Mouse (Mus musculus): ENCODE results near the gene Gbp5. TPM values are rescaled to one million over a fixed set of nuclear protein-coding genes. Genes with fewer than 3 reads are reported as not detected.
A peak's percentile ranks its signal among the peaks of the same experiment; 100 is the strongest.

Gbp5 gene
- polyA plus RNA-seq, 1 experiment, result 3.0 TPM

GRCm38 (mm10) chr3:142495146-142495655, 1.4 kb downstream of the Gbp5 start:
- no peak for TF ChIP-seq POLR2A (IDR thresholded peaks at IDR 0.05; ENCODE audit: extremely low read depth, insufficient read depth, low read length)
- no peak for TF ChIP-seq CTCF (IDR thresholded peaks at IDR 0.05; ENCODE audit: extremely low read depth, insufficient read depth, low read length)
- Histone ChIP-seq H3K27ac (ENCODE audit: insufficient read depth, low read length) (no peak overlapping the region), H3K4me3 (ENCODE audit: insufficient read depth, low read length) (no peak overlapping the region), H3K4me1 (ENCODE audit: control insufficient read depth, insufficient read depth, low read length) (no peaks in the 10 kb centered on the region)

GRCm38 (mm10) chr3:142496113-142497101, 2.6 kb downstream of the Gbp5 start:
- H3K27ac ChIP-seq (ENCODE audit: insufficient read depth, low read length), result peak overlapping the region; percentile 10
- no peak for TF ChIP-seq POLR2A (IDR thresholded peaks at IDR 0.05; ENCODE audit: extremely low read depth, insufficient read depth, low read length)
- no peak for TF ChIP-seq CTCF (IDR thresholded peaks at IDR 0.05; ENCODE audit: extremely low read depth, insufficient read depth, low read length)
- no peaks in the 10 kb centered on the region for H3K4me1 ChIP-seq (ENCODE audit: control insufficient read depth, insufficient read depth, low read length)
- peak overlapping the region; percentile 37 for H3K4me3 ChIP-seq (ENCODE audit: insufficient read depth, low read length)

- Histone ChIP-seq H3K4me3 (ENCODE audit: insufficient read depth, low read length) (peak overlapping the region; percentile 37), H3K4me1 (ENCODE audit: control insufficient read depth, insufficient read depth, low read length) (no peaks in the 10 kb centered on the region), H3K27ac (ENCODE audit: insufficient read depth, low read length) (peak overlapping the region; percentile 10; the same call in 1 of the 2 replicates)
- TF ChIP-seq POLR2A (IDR thresholded peaks at IDR 0.05; ENCODE audit: extremely low read depth, insufficient read depth, low read length) (no peak), CTCF (IDR thresholded peaks at IDR 0.05; ENCODE audit: extremely low read depth, insufficient read depth, low read length) (no peak)
Observed at GRCm38 (mm10) chr3:142497123-142497841, 3.5 kb downstream of the Gbp5 start.

- Histone ChIP-seq H3K4me1 (ENCODE audit: control insufficient read depth, insufficient read depth, low read length) (no peaks in the 10 kb centered on the region), H3K4me3 (ENCODE audit: insufficient read depth, low read length) (no peak overlapping the region), H3K27ac (ENCODE audit: insufficient read depth, low read length) (no peak overlapping the region)
- TF ChIP-seq POLR2A (IDR thresholded peaks at IDR 0.05; ENCODE audit: extremely low read depth, insufficient read depth, low read length), result no peak
- no peak for TF ChIP-seq CTCF (IDR thresholded peaks at IDR 0.05; ENCODE audit: extremely low read depth, insufficient read depth, low read length)
Observed at GRCm38 (mm10) chr3:142498941-142499340, 5.2 kb downstream of the Gbp5 start.

GRCm38 (mm10) chr3:142528116-142528515, 34.3 kb downstream of the Gbp5 start:
- no peaks in the 10 kb centered on the region; the same call in 1 of the 2 replicates for H3K4me1 ChIP-seq (ENCODE audit: control insufficient read depth, insufficient read depth, low read length)
- TF ChIP-seq CTCF (IDR thresholded peaks at IDR 0.05; ENCODE audit: extremely low read depth, insufficient read depth, low read length), result no peak
- no peak for TF ChIP-seq POLR2A (IDR thresholded peaks at IDR 0.05; ENCODE audit: extremely low read depth, insufficient read depth, low read length)
- H3K27ac ChIP-seq (ENCODE audit: insufficient read depth, low read length), result no peak overlapping the region
- no peak overlapping the region for H3K4me3 ChIP-seq (ENCODE audit: insufficient read depth, low read length)

- H3K4me3 ChIP-seq (ENCODE audit: insufficient read depth, low read length), result peak overlapping the region; percentile 76
- TF ChIP-seq CTCF (IDR thresholded peaks at IDR 0.05; ENCODE audit: extremely low read depth, insufficient read depth, low read length), result no peak
- no peak for TF ChIP-seq POLR2A (IDR thresholded peaks at IDR 0.05; ENCODE audit: extremely low read depth, insufficient read depth, low read length)
- H3K27ac ChIP-seq (ENCODE audit: insufficient read depth, low read length), result no peak overlapping the region
- no peaks in the 10 kb centered on the region; the same call in 1 of the 2 replicates for H3K4me1 ChIP-seq (ENCODE audit: control insufficient read depth, insufficient read depth, low read length)
Observed at GRCm38 (mm10) chr3:142529597-142529996, 35.8 kb downstream of the Gbp5 start.

- Histone ChIP-seq H3K4me1 (ENCODE audit: control insufficient read depth, insufficient read depth, low read length) (no peaks in the 10 kb centered on the region; the same call in 1 of the 2 replicates), H3K27ac (ENCODE audit: insufficient read depth, low read length) (no peak within 1 kb of the TSS), H3K4me3 (ENCODE audit: insufficient read depth, low read length) (peak within 1 kb of the TSS; percentile 76)
- TF ChIP-seq CTCF (IDR thresholded peaks at IDR 0.05; ENCODE audit: extremely low read depth, insufficient read depth, low read length) (no peak), POLR2A (IDR thresholded peaks at IDR 0.05; ENCODE audit: extremely low read depth, insufficient read depth, low read length) (no peak)
Observed at GRCm38 (mm10) chr3:142530087-142530953, 36.5 kb downstream of the Gbp5 start, which contains the start of gene Gbp7. Gene Gbp7 (plus strand): TSS chr3:142530342.

GRCm38 (mm10) chr3:142531595-142531994, 37.8 kb downstream of the Gbp5 start:
- H3K4me3 ChIP-seq (ENCODE audit: insufficient read depth, low read length), result no peak overlapping the region
- H3K4me1 ChIP-seq (ENCODE audit: control insufficient read depth, insufficient read depth, low read length), result no peaks in the 10 kb centered on the region; the same call in 1 of the 2 replicates
- TF ChIP-seq CTCF (IDR thresholded peaks at IDR 0.05; ENCODE audit: extremely low read depth, insufficient read depth, low read length), result no peak
- TF ChIP-seq POLR2A (IDR thresholded peaks at IDR 0.05; ENCODE audit: extremely low read depth, insufficient read depth, low read length), result no peak
- H3K27ac ChIP-seq (ENCODE audit: insufficient read depth, low read length), result no peak overlapping the region
